Mouse (Mus musculus) stomach, postnatal 0 days (tissue): ENCODE measurements around the gene Ap3d1. TPM values are rescaled to one million over a fixed set of nuclear protein-coding genes. Genes with fewer than 3 reads are reported as not detected.

Experiments
- ATAC-seq: fragments of 200-750 bp; cut with Nextera tagmentation; 2 replicates; pipeline ENCODE4 v1.8.0; 2017; ENCODE audit not compliant: low FRiP score, low TSS enrichment
- DNase-seq: peaks from one replicate; pipeline ENCODE4 v3.0.0-alpha.2; 2016; ENCODE audit warnings: low spot score
- H3K27ac ChIP-seq: fragments of 300-500 bp; sonication (generic); replicated peaks from 2 replicates; pipeline ENCODE4 v1.5.1; 2014; ENCODE audit warnings: mild to moderate bottlenecking, control low read depth
- H3K27me3 ChIP-seq: fragments of 300-500 bp; sonication (generic); 2 replicates; pipeline ENCODE4 v1.6.1; 2014; ENCODE audit warnings: low read length; ENCODE audit not compliant: control insufficient read depth, insufficient read depth
- H3K36me3 ChIP-seq: fragments of 300-500 bp; sonication (generic); 2 replicates; pipeline ENCODE4 v1.6.1; 2014; ENCODE audit warnings: low read length, mixed read lengths; ENCODE audit not compliant: control insufficient read depth, insufficient read depth
- H3K4me1 ChIP-seq: fragments of 300-500 bp; sonication (generic); replicated peaks from 2 replicates; pipeline ENCODE4 v1.6.1; 2014; ENCODE audit warnings: antibody characterized with exemption; ENCODE audit not compliant: control insufficient read depth, insufficient read depth
- H3K4me2 ChIP-seq: fragments of 300-500 bp; sonication (generic); replicated peaks from 2 replicates; pipeline ENCODE4 v1.6.1; 2014; ENCODE audit warnings: low read depth, mild to moderate bottlenecking, control low read depth, moderate library complexity
- H3K4me3 ChIP-seq: fragments of 300-500 bp; sonication (generic); 2 replicates; pipeline ENCODE4 v1.5.1; 2014; ENCODE audit warnings: low read depth, low read length, control low read depth
- H3K9ac ChIP-seq: fragments of 300-500 bp; sonication (generic); 2 replicates; pipeline ENCODE4 v1.6.1; 2014; ENCODE audit warnings: mild to moderate bottlenecking, low read length, control low read depth, mixed read lengths
- H3K9me3 ChIP-seq: fragments of 300-500 bp; sonication (generic); 2 replicates; pipeline ENCODE4 v1.6.1; 2016; ENCODE audit warnings: low read length; ENCODE audit not compliant: control insufficient read depth
- CTCF ChIP-seq: IDR thresholded peaks from 2 replicates; pipeline ENCODE4 v1.5.1; 2016; ENCODE audit warnings: antibody characterized with exemption, low read depth, mild to moderate bottlenecking, moderate library complexity
- EP300 ChIP-seq: optimal IDR thresholded peaks from 2 replicates; pipeline ENCODE3; 2016; ENCODE audit warnings: antibody characterized with exemption
- WGBS: fragments of 180-500 bp; shearing (Covaris S2); extraction: QIAGEN DNeasy Blood & Tissue Kit; methylation state at CpG from one replicate; pipeline ENCODE4 v1.1.7; 2014; 5-methylcytosine and 5-hydroxymethylcytosine counted together
- polyA plus RNA-seq: library from polyadenylated mRNA; unstranded; fragments of >200 nt; fragmentation: Nextera tagmentation; extraction: Ambion mirVana; gene quantifications from 2 replicates; pipeline ENCODE4 v1.2.1, GENCODE M21; 2015

Ap3d1 gene
- polyA plus RNA-seq, 1 experiment from 2014 or later, result 38.7 TPM

DNA sequence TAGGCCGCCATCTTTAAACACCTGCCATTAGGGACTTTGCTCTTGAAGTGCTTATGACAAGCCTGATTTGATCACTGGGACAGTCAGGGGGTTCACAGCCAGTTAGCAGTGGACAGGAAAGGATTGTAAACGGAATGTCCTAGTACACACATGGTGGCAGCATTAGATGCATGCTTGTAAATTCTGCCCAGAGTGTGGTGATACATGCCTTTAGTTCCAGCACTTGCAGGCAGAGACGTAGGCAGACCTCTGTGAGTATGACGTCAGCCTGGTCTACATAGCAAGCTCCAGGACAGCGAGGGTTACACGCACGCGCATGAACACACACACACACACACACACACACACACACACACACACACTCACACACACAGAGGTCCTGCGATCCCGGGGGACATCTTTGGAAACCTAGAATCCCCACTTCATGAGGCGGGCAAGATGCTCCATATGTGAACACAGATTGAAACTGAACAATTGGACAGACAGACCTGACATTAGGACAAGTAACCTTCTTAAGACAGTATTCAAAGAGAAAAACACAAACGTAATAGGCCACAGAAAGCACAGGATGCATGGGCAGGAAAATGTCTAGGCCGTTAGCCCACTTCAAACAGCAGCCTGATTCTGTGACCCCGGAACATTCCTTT is 83.7 kb downstream of the Ap3d1 start:
- no peak for ATAC-seq
- H3K36me3 ChIP-seq, result no peaks in the 10 kb centered on the region
- DNase-seq, result no peak
- no peak overlapping the region for H3K27ac ChIP-seq
- H3K9ac ChIP-seq, result no peak overlapping the region
- TF ChIP-seq EP300 (no peak), CTCF (no peak)
- no peak overlapping the region for H3K4me2 ChIP-seq
- no peaks in the 10 kb centered on the region for H3K9me3 ChIP-seq
- no peaks in the 10 kb centered on the region for H3K27me3 ChIP-seq
- WGBS, result 81% methylated on average over 14 of the region's 14 CpGs
- peaks cover 8% of the 10 kb centered on the region; the same call in 1 of the 2 replicates for H3K4me1 ChIP-seq
- H3K4me3 ChIP-seq, result no peak overlapping the region

Other genes with a start within 250 kb of the Ap3d1 start
- gene Onecut3, start 247.4 kb downstream of the Ap3d1 start, polyA plus RNA-seq, result 0.01 and 0.02 TPM in 2 replicates
- gene Atp8b3, start 203.1 kb downstream of the Ap3d1 start, polyA plus RNA-seq, result 0.02 and 0.10 TPM in 2 replicates
- gene Rexo1, start 180.7 kb downstream of the Ap3d1 start, polyA plus RNA-seq, result 7.1 and 8.5 TPM in 2 replicates
- gene Klf16, start 164.9 kb downstream of the Ap3d1 start, polyA plus RNA-seq, result 8.3 and 8.4 TPM in 2 replicates
- 92.5 and 103 TPM in 2 replicates for gene Abhd17a, start 151.9 kb downstream of the Ap3d1 start, polyA plus RNA-seq
- gene Scamp4, start 139.4 kb downstream of the Ap3d1 start, polyA plus RNA-seq, result 67.8 and 77.3 TPM in 2 replicates
- 4.1 and 4.3 TPM in 2 replicates for gene Adat3, start 139.4 kb downstream of the Ap3d1 start, polyA plus RNA-seq
- 1.4 and 1.7 TPM in 2 replicates for gene Gm49322, start 136.2 kb downstream of the Ap3d1 start, polyA plus RNA-seq
- gene Csnk1g2, start 119.4 kb downstream of the Ap3d1 start, polyA plus RNA-seq, result 75.4 and 83.9 TPM in 2 replicates
- gene Btbd2, start 85.2 kb downstream of the Ap3d1 start, polyA plus RNA-seq, result 28.3 and 30.0 TPM in 2 replicates
- gene Mknk2, start 64.2 kb downstream of the Ap3d1 start, polyA plus RNA-seq, result 55.2 and 61.7 TPM in 2 replicates
- gene Mob3a, start 40.3 kb downstream of the Ap3d1 start, polyA plus RNA-seq, result 22.9 and 23.9 TPM in 2 replicates
- 14.8 and 18.0 TPM in 2 replicates for gene Izumo4, start 40.1 kb downstream of the Ap3d1 start, polyA plus RNA-seq
- 5.4 and 6.2 TPM in 2 replicates for gene Dot1l, start 12.9 kb upstream of the Ap3d1 start, polyA plus RNA-seq
- 27.7 and 31.8 TPM in 2 replicates for gene Sf3a2, start 55.9 kb upstream of the Ap3d1 start, polyA plus RNA-seq
- gene Plekhj1, start 56.4 kb upstream of the Ap3d1 start, polyA plus RNA-seq, result 62.0 and 65.8 TPM in 2 replicates
- 6.8 and 6.9 TPM in 2 replicates for gene Amh, start 63.0 kb upstream of the Ap3d1 start, polyA plus RNA-seq
- 0.86 and 0.96 TPM in 2 replicates for gene Jsrp1, start 71.2 kb upstream of the Ap3d1 start, polyA plus RNA-seq
- gene Oaz1, start 84.4 kb upstream of the Ap3d1 start, polyA plus RNA-seq, result 1,070 and 1,103 TPM in 2 replicates
- 0.12 and 0.17 TPM in 2 replicates for gene Lingo3, start 101.8 kb upstream of the Ap3d1 start, polyA plus RNA-seq
- 176 and 180 TPM in 2 replicates for gene Lsm7, start 112.9 kb upstream of the Ap3d1 start, polyA plus RNA-seq
- 17.7 and 23.0 TPM in 2 replicates for gene Sppl2b, start 113.0 kb upstream of the Ap3d1 start, polyA plus RNA-seq
- 2.0 and 2.2 TPM in 2 replicates for gene Tmprss9, start 129.6 kb upstream of the Ap3d1 start, polyA plus RNA-seq
- 292 and 304 TPM in 2 replicates for gene Timm13, start 158.7 kb upstream of the Ap3d1 start, polyA plus RNA-seq
- 12.0 and 12.4 TPM in 2 replicates for gene Lmnb2, start 176.0 kb upstream of the Ap3d1 start, polyA plus RNA-seq
- 59.5 and 62.2 TPM in 2 replicates for gene Gadd45b, start 187.8 kb upstream of the Ap3d1 start, polyA plus RNA-seq